Mouse (Mus musculus) kidney, embryonic 14.5 days (tissue): ENCODE measurements at regions not wholly inside any gene's neighbourhood (a gene's known extent, or its start where the extent isn't known, plus 50 kb on each side); places are given as distances from the start of the nearest gene placed in this dataset.
"Not testable (repeated sequence)": the region's sequence is repeated elsewhere in the genome, so short reads cannot be mapped to it uniquely, and the experiment has no call there.

ENCODE experiments used
- ATAC-seq: fragments of 200-750 bp; cut with Nextera tagmentation; 2 replicates; pipeline ENCODE4 v1.8.0; 2017; ENCODE audit warnings: moderate number of reproducible peaks, mild to moderate bottlenecking, moderate TSS enrichment, moderate library complexity; ENCODE audit not compliant: low FRiP score, low TSS enrichment
- H3K27ac ChIP-seq: fragments of 300-500 bp; sonication (generic); 2 replicates; pipeline ENCODE4 v1.5.1; 2014; ENCODE audit warnings: low read depth, mild to moderate bottlenecking, low read length, moderate library complexity, mixed read lengths
- H3K27me3 ChIP-seq: fragments of 300-500 bp; sonication (generic); 2 replicates; pipeline ENCODE4 v1.6.1; 2014; ENCODE audit warnings: mild to moderate bottlenecking, low read length; ENCODE audit not compliant: control insufficient read depth, insufficient read depth
- H3K36me3 ChIP-seq: fragments of 300-500 bp; sonication (generic); 2 replicates; pipeline ENCODE4 v1.6.1; 2014; ENCODE audit warnings: low read length, mixed read lengths; ENCODE audit not compliant: control insufficient read depth, insufficient read depth
- H3K4me1 ChIP-seq: fragments of 300-500 bp; sonication (generic); 2 replicates; pipeline ENCODE4 v1.6.1; 2014; ENCODE audit warnings: low read length, mixed read lengths; ENCODE audit not compliant: control insufficient read depth, insufficient read depth
- H3K4me2 ChIP-seq: fragments of 300-500 bp; sonication (generic); replicated peaks from 2 replicates; pipeline ENCODE4 v1.6.1; 2014; ENCODE audit warnings: low read depth, mild to moderate bottlenecking, low read length
- H3K4me3 ChIP-seq: fragments of 300-500 bp; sonication (generic); 2 replicates; pipeline ENCODE4 v1.5.1; 2014; ENCODE audit warnings: mild to moderate bottlenecking, low read length
- H3K9ac ChIP-seq: fragments of 300-500 bp; sonication (generic); 2 replicates; pipeline ENCODE4 v1.6.1; 2014; ENCODE audit warnings: low read depth, mild to moderate bottlenecking, low read length, moderate library complexity
- H3K9me3 ChIP-seq: fragments of 300-500 bp; sonication (generic); 2 replicates; pipeline ENCODE4 v1.6.1; 2016; ENCODE audit warnings: low read length; ENCODE audit not compliant: control insufficient read depth
- WGBS: fragments of 180-500 bp; shearing (Covaris S2); extraction: QIAGEN DNeasy Blood & Tissue Kit; methylation state at CpG from one replicate; pipeline ENCODE4 v1.1.7; 2014; 5-methylcytosine and 5-hydroxymethylcytosine counted together

- no peaks in the 10 kb centered on the region for H3K36me3 ChIP-seq
- H3K27me3 ChIP-seq = no peaks in the 10 kb centered on the region
- WGBS = 69% methylated on average over 2 of the region's 2 CpGs
- H3K9ac ChIP-seq = no peak overlapping the region
- ATAC-seq = no peak
- no peak overlapping the region for H3K4me2 ChIP-seq
- no peak overlapping the region for H3K4me3 ChIP-seq
- no peak overlapping the region for H3K27ac ChIP-seq
- H3K4me1 ChIP-seq = no peaks in the 10 kb centered on the region
- H3K9me3 ChIP-seq = no peaks in the 10 kb centered on the region
Observed at GRCm38 (mm10) chr11:71285193-71285592, 54.7 kb upstream of the Nlrp1b start.

GRCm38 (mm10) chr11:71288243-71288642, 57.7 kb upstream of the Nlrp1b start:
- H3K9me3 ChIP-seq, ATAC-seq, H3K36me3 ChIP-seq, H3K27me3 ChIP-seq, H3K4me2 ChIP-seq, H3K27ac ChIP-seq, H3K9ac ChIP-seq, H3K4me1 ChIP-seq, H3K4me3 ChIP-seq: not testable (repeated sequence)

- Histone ChIP-seq H3K36me3 (no peaks in the 10 kb centered on the region), H3K27me3 (no peaks in the 10 kb centered on the region), H3K4me2 (no peak overlapping the region), H3K27ac (no peak overlapping the region), H3K9me3 (no peaks in the 10 kb centered on the region), H3K9ac (no peak overlapping the region), H3K4me1 (no peaks in the 10 kb centered on the region), H3K4me3 (no peak overlapping the region)
- no peak for ATAC-seq
- WGBS = 83% methylated on average over 1 of the region's 1 CpGs
Observed at GRCm38 (mm10) chr11:71289490-71289889, 59.0 kb upstream of the Nlrp1b start.

- Histone ChIP-seq H3K36me3 (no peaks in the 10 kb centered on the region), H3K9ac (no peak overlapping the region), H3K4me3 (no peak overlapping the region), H3K4me2 (no peak overlapping the region), H3K27ac (no peak overlapping the region), H3K4me1 (no peaks in the 10 kb centered on the region), H3K27me3 (no peaks in the 10 kb centered on the region), H3K9me3 (no peaks in the 10 kb centered on the region)
- ATAC-seq = no peak
- 92% methylated on average over 1 of the region's 1 CpGs for WGBS
Observed at GRCm38 (mm10) chr11:71299479-71299878, 68.9 kb upstream of the Nlrp1b start.

- Histone ChIP-seq H3K9ac (no peak overlapping the region), H3K9me3 (no peaks in the 10 kb centered on the region), H3K36me3 (no peaks in the 10 kb centered on the region), H3K4me2 (no peak overlapping the region), H3K27ac (no peak overlapping the region), H3K27me3 (no peaks in the 10 kb centered on the region), H3K4me1 (no peaks in the 10 kb centered on the region), H3K4me3 (no peak overlapping the region)
- whole genome bisulfite sequencing = 49% methylated on average over 1 of the region's 1 CpGs
- no peak for ATAC-seq
Observed at GRCm38 (mm10) chr11:71323439-71323838, 92.9 kb upstream of the Nlrp1b start.

- 7% methylated on average over 1 of the region's 1 CpGs for WGBS
Observed at GRCm38 (mm10) chr11:71337428-71337827, 106.9 kb upstream of the Nlrp1b start.

GRCm38 (mm10) chr11:71346024-71346423, 115.5 kb upstream of the Nlrp1b start:
- Histone ChIP-seq H3K36me3 (no peaks in the 10 kb centered on the region), H3K4me1 (no peaks in the 10 kb centered on the region), H3K27ac (no peak overlapping the region), H3K9ac (no peak overlapping the region), H3K9me3 (no peaks in the 10 kb centered on the region), H3K4me2 (no peak overlapping the region), H3K27me3 (no peaks in the 10 kb centered on the region), H3K4me3 (no peak overlapping the region)
- WGBS = 52% methylated on average over 3 of the region's 3 CpGs
- no peak for ATAC-seq

More at GRCm38 (mm10) chr11:71337428-71337827, 106.9 kb upstream of the Nlrp1b start:
- Histone ChIP-seq H3K4me3 (no peak overlapping the region), H3K9me3 (no peaks in the 10 kb centered on the region), H3K9ac (no peak overlapping the region), H3K4me1 (no peaks in the 10 kb centered on the region), H3K4me2 (no peak overlapping the region), H3K36me3 (no peaks in the 10 kb centered on the region), H3K27me3 (no peaks in the 10 kb centered on the region), H3K27ac (no peak overlapping the region)
- no peak for ATAC-seq

GRCm38 (mm10) chr11:71357089-71357488, 126.6 kb upstream of the Nlrp1b start:
- Histone ChIP-seq H3K9ac (no peak overlapping the region), H3K4me2 (no peak overlapping the region), H3K9me3 (no peaks in the 10 kb centered on the region), H3K27ac (no peak overlapping the region), H3K36me3 (no peaks in the 10 kb centered on the region), H3K4me3 (no peak overlapping the region), H3K27me3 (no peaks in the 10 kb centered on the region), H3K4me1 (no peaks in the 10 kb centered on the region)
- 52% methylated on average over 3 of the region's 3 CpGs for WGBS
- ATAC-seq = no peak

GRCm38 (mm10) chr11:71360856-71361255, 130.3 kb upstream of the Nlrp1b start:
- no peaks in the 10 kb centered on the region for H3K27me3 ChIP-seq
- H3K4me2 ChIP-seq = no peak overlapping the region
- H3K27ac ChIP-seq = no peak overlapping the region
- no peak for ATAC-seq
- H3K4me3 ChIP-seq = no peak overlapping the region
- H3K9ac ChIP-seq = no peak overlapping the region
- 90% methylated on average over 5 of the region's 5 CpGs for WGBS
- no peaks in the 10 kb centered on the region for H3K36me3 ChIP-seq
- H3K9me3 ChIP-seq = no peaks in the 10 kb centered on the region
- H3K4me1 ChIP-seq = no peaks in the 10 kb centered on the region

- Histone ChIP-seq H3K4me2 (no peak overlapping the region), H3K4me3 (no peak overlapping the region), H3K36me3 (no peaks in the 10 kb centered on the region), H3K4me1 (no peaks in the 10 kb centered on the region), H3K9ac (no peak overlapping the region), H3K27me3 (no peaks in the 10 kb centered on the region), H3K27ac (no peak overlapping the region), H3K9me3 (no peaks in the 10 kb centered on the region)
- 53% methylated on average over 5 of the region's 5 CpGs for WGBS
- ATAC-seq = no peak
Observed at GRCm38 (mm10) chr11:71371871-71372270, 141.3 kb upstream of the Nlrp1b start.
